Mouse (Mus musculus): Measurements from ENCODE around the gene Mall.

Gene Mall

GRCm38 (mm10) chr2:127728661-127729450, 876 bp downstream of the Mall start:
- CTCF ChIA-PET = no interaction called here

GRCm38 (mm10) chr2:127728146-127728545, 1.6 kb downstream of the Mall start:
- CTCF ChIA-PET = no interaction called here

GRCm38 (mm10) chr2:127723193-127723592, 6.5 kb downstream of the Mall start:
- CTCF ChIA-PET = no interaction called here

- CTCF ChIA-PET = no interaction called here
These were observed 7.4 kb downstream of the Mall start for GRCm38 (mm10) chr2:127722176-127722892.

- CTCF ChIA-PET = no interaction called here
These were observed 10.8 kb downstream of the Mall start for GRCm38 (mm10) chr2:127718839-127719468.

DNA sequence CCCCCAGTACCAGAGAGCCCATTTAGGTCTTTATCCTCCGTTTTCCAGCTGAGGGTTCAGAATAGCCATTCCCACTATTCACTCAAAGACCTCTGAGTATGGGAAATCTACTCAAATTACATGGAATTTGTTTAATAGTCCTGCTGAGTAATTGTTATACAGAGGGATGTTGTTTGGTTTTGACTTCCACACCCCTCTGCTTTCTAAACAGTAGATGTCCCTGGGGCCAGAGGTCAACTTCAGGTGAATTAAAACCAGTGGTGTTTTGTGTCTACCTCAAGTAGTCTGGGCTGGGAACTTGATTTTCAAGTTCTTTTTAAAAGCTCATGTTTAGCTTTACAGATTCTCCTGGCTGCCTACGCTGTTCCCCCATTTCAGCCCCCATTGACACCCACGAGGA, 15.0 kb downstream of the Mall start:
- CTCF ChIA-PET = no interaction called here

DNA sequence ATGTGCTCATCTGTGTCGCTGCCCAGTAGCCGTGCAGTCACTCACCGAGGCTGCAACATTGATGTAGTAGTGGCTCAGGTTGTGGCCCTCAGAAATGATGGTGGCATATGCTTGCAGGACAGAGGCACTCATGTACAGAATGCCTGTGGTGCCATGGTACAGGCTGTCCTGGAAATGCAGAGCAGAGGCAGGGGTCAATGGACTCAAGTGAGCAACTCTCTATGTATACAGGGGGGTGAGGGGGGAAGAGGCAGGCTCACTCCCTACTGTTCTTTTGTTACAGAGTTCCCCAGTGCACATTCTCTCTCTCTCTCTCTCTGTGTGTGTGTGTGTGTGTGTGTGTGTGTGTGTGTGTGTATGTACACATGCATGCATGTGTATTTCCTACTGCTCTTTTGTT, 20.9 kb downstream of the Mall start:
- CTCF ChIA-PET = no interaction called here

GRCm38 (mm10) chr2:127708060-127708459, 21.7 kb downstream of the Mall start:
- CTCF ChIA-PET = no interaction called here

GRCm38 (mm10) chr2:127705267-127705666, 24.5 kb downstream of the Mall start:
- CTCF ChIA-PET = interaction anchor here (0.7 kb wide), 1 partner anchor 99 kb away, joined by 3 read pairs; no protein-coding TSS in a partner anchor

GRCm38 (mm10) chr2:127689239-127689638, 40.5 kb downstream of the Mall start:
- CTCF ChIA-PET = no interaction called here

DNA sequence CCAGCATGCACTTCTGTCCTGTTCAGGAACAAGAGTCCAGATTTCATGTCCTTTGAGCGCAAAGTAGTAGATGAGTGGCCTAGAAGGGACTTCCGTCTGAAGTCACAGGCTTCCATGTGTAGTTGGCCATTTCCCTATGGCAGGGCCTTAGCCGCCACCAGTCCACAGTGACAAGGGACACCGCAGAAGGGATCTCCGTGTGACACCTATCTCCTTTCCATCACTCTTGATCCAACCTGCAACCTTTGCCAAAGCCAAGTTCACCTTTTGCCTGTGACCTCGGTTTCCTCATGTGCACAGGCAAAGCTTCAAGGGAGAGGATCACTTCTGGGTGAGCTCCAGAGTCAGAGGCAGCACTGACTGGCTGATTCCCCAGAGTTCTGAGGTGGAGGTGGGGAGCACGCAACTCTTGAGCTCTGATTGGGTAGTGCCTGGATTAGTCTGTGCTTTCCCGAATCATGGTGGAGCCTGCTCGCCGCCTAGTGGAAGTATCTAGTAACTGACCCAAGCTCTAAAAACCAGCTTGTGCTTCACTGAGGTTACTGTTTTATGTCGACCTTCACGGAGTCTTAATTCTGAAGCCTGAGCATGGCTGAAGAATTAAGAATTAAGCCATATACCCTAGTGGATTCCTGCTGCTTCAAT, 45.9 kb downstream of the Mall start:
- CTCF ChIA-PET = no interaction called here

DNA sequence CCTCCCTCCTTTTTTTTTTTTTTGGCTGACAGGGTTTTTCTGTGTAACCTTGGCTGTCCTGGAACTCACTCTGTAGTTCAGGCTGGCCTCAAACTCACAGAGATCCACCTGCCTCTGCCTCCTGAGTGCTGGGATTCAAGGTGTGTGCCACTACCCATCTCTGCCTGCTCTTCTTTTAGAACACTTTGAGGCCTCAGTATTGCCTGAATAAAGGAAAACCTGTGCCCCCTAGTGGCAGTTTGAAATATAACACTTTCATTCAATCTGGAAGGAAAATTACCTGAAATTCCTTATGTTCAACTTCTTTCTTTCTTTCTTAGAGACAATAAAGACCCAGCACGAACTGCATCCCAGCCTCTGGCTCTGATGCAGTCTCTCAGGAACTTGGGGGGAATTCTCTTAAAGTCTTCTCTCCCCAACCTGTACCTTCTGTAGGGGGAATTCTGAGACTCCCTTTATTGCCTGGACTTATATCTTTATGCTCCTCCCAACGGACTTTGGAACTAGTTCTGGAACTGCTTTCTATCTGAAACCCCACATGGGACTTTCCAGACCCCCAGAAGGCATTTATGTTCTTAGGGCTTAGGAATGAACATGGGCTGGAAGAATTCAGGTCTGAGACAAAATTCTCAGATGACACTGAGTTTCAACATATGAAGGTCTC, 61.8 kb downstream of the Mall start:
- CTCF ChIA-PET = interaction anchor here (0.7 kb wide), 1 partner anchor 362 kb away, joined by 4 read pairs; no protein-coding TSS in a partner anchor

- CTCF ChIA-PET = interaction anchor here (0.7 kb wide), 1 partner anchor 363 kb away, joined by 4 read pairs; no protein-coding TSS in a partner anchor
These were observed 62.7 kb downstream of the Mall start for GRCm38 (mm10) chr2:127667015-127667414.

GRCm38 (mm10) chr2:127662708-127663107, 67.0 kb downstream of the Mall start:
- CTCF ChIA-PET = no interaction called here

DNA sequence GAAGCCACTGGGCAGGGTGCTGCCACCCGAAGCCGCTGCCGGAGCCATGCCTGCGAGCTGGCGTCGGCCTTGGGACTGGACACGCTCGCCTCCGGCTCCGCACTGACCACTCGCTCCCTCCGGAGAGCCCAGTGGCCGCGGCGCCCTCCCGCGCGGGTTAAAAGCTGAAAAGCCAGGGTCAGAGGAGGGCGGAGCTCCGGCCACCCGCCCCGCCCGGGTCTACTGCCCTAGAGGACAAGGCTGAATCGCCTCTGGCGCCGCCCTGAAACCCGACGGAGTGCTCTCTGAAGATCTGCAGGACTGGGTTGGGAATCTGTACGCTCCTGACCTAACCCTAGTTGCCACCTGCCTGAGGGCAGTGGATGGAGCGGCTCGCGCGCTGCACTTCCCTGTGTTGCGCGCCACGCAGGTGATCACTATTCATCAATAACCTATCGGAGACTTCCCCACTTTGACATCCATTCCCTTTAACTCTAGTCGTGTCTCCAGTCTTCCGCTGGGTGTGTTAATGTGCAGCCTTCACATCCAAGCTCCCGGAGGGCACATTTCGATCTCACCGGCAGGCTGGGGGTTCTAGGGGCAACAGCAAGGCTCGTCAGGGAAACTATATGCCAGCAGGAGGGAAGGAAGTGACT, 73.5 kb downstream of the Mall start, which contains the start of gene Mal:
Gene Mal (minus strand): TSS at position 610 of the 635 bp plus-strand sequence.
- CTCF ChIA-PET = no interaction called here

DNA sequence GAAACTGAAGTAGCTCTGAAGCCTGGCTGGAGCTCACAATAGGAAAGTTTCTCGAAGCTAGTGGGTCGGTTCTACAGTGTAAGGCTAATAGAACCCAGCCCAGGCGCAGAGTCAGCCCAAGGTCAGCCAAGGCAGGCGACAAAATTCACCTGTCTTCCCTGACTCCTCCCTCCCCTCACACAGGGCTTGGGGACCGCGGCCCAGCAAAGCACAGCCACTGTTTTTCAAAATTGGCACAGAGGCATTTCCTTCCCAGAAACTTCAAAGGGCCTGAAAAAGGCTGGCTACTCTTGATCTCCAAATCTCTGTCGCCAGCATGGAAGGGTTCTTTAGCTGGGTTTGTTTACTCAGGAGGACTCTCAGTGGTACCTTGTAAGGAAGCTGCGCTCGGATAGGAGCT, 74.3 kb downstream of the Mall start:
- CTCF ChIA-PET = no interaction called here

DNA sequence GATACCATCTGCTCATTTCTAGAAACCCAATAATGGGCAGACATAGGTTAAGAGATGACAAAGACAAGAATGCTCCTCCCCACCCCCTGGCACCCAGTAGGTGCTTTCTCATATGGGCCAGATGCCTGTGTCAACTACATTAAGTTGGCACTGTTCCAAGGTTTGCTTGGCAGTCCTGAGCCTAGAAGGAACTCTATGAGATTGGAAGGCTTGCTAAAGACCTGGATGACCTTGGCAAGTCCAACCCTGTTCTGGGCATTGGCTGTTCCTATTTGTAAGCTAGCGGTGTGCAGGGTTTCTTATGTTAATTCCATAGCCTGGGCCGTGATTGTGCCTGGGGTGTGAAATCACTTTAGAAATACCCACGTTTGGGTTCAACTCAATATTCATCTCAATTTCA, 74.9 kb downstream of the Mall start:
- CTCF ChIA-PET = no interaction called here

Data from spleen, embryonic (tissue).